Mouse (Mus musculus) ZHBTc4 (cell line): ENCODE data around the gene Prkag2.

ENCODE experiments used
- DNase-seq: peaks from one replicate; pipeline ENCODE4 v3.0.0-alpha.2; 2011; ENCODE audit warnings: low read depth, low spot score

Gene Prkag2

DNA sequence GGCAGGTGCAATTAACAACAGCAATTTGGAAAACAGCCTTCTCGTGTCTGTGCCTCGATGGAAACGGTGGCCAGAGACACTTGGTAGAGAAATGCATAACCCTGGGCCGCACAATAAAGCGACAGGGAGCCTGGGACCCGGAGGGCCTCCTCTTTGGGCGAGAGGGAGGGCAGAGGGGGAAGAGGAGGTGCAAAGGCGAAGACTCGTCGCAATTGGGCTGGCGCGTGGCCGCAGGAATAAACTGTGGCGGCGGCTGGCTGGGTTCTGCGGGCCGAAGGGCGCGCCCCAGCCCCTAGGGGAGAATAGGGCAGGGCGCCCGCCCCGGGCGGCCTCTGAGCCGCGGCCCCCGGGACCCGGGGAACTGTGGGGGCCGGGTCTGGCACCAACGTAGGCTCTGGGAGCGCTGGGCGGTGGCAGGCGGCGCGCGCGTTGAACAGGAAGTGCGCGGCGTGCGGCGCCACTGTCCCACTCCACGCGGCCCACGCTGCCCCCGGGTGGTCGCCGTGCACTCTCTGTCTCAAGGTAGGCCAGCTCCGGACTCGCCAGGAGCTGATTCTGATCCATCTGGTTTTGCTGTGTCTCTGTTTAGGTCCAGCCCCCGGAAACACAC, at the start of gene Prkag2:
TSS of gene Prkag2 (minus strand) at position 127 of the 610 bp plus-strand sequence.
- peak; percentile 68 for DNase-seq

DNA sequence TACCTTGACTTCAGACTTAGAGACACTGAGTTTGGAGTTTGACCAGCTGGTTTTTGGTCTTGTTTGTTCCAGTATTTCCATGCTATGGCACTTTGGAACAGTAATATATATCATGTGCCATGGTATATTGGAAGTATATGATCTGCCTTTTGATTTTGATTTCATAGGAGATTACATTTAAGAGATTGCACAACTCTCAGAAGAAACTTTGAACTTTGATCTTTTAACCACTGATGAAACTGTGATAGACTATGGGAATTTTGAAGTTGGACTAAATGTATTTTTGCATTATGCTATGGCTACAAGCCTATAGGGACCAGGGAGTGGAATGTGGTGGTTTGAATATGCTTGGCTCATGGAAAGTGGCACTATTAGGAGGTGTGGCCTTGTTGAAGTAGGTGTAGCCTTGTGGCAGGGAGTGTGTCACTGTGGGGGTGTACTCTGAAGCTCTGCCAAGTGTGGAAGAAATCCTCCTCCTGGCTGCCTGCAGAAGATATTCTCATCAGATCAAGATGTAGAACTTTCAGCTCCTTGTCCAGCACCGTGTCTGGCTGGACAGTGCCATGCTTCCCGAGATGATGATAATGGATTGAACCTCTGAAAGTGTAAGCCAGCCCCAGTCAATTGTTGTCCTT, 49.0 kb upstream of the Prkag2 start:
- DNase-seq, result no peak

DNA sequence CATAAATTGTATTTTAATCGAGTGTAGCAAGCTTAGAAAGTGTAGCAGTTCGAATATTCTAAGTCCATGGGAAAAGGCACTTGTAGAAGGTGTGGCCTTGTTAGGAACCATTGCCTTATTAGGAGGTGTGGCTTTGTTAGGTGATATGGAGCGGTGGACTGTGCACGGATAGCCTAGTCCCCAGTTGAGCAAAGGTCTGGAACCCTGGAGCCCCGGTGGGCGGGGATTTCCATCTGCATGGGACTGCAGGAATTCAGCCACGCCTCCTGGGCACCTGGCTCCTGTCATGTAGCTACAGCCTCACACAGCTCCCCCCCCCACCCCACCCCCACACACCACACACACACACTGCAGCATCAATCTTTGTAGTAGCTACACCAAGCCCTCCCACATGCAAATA, 46.3 kb upstream of the Prkag2 start:
- peak; percentile 40 for DNase-seq

DNA sequence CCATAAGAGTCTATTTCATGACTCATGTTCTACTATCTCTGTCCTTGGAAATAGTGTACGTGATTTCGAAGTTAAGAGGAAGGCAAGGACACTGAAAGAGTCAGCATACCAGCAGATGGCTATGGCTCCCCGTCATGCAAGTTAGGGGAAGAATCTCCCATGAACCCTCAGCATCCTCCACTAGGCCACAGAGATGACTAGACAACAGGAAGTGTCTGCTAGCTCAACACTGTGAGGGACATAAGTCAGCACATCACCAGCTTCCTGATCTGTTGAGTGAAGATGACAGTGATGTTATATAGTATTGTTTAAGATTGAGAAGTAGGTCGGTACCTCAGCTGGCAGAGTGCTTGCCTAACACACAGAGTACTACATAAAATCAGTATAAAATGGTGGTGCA, 27.4 kb upstream of the Prkag2 start:
- no peak for DNase-seq

DNA sequence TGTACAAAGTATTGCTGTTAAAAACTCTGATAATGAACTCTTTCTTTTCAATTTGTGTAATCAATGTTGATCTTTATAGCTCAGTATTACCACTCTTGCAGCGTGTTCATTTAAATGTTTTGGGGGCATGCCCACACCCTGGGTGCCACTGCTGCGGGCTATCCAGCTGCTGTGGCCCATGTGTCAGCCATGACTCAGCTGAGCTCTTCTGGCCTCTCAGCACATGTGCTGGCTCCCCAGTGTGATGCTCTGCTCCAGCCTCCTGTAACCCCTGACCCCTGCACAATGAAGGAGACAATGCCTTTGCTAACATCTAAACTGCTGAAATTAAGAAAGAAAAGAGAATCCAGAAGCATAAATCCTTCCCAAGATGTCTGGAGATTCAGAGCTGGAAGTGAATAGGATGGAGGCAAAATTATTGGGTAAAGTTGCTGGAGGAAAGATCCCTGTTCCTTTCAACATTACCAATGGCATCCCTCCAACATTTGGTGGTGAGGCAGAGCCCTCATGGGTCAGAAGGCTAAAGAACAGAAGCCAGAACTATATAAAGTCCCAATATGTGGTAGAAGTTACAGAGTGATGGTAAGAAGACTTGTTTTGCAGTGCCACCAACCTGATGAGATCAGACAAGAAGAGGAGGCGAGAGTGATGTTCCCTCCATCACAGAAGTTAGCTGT, 25.6 kb upstream of the Prkag2 start:
- DNase-seq, result no peak

DNA sequence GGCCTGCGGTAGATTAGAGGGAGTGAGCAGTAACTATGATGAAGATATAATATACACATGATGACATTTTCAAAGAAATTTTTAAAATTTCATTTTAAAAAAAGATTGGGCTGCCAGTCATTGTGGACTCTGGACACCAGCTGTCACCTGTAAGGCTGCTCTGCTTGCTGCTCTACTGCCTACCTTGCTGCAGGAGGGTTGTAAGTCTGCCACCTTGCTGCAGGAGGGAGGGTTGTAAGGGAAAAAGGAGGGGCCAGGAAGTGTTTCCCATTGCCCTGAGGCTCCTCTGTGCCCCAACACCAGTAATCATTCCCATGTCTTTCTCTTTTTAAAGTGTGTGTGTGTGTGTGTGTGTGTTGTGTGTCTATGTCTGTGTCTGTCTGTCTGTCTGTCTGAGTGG, 22.1 kb upstream of the Prkag2 start:
- DNase-seq, result no peak

DNA sequence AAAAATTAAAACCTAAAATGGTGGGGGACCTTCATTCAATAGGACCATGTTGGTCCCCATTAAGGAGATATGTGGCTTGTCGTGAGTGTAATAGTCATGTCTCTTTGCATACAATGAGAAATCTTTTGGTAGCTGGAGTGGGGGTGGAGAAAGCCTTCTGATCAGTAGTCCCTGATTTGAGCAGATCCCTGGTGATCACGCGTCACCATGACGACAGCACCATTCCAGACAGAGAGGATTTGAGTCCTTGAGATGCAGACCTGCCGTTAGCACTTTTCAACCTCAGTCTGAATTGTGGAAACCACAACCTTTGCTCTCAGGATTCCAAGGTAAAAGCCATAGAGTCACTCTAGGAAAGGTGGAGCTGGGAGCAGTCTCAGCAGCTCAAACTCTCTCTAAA, 18.7 kb upstream of the Prkag2 start:
- peak; percentile 17 for DNase-seq

DNA sequence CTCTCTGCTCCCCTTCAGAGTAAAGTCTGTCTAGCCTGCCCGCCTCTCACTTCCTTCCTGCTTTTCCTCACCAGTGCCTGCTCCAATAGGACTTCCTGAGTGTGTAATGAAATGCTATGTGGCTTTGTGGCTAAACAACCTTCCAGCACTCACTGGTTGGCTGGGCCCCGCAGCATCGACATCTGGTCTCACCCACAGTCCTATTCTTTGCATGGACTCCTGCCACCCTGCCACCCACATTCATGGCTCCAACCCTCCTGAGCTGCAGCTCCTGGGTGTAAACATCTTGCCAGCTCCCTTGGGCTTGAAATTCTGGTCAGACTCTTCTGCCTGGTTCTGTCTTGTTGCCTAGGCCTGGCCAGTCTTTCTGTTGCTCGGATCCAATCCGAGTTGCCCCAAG, 15.6 kb upstream of the Prkag2 start:
- no peak for DNase-seq

DNA sequence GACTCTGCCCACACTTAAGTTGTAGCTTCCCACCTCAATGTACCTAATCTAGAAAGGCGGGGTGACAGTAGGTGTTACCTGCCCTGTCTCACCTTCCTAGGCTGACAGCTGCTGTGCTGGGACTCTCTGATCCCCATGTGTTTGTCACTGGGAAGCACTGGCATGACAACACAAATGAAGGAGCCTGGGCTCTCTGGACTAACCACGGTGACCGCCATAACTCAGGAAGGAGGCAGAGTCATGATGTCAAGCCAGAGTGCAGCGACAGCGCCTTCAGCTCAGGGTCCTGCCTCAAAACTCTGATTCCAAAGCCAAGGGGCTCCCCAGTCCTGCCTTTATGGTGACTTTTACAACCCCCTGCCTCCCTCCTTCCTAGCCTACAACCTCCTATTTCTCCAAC, 14.8 kb upstream of the Prkag2 start:
- no peak for DNase-seq

DNA sequence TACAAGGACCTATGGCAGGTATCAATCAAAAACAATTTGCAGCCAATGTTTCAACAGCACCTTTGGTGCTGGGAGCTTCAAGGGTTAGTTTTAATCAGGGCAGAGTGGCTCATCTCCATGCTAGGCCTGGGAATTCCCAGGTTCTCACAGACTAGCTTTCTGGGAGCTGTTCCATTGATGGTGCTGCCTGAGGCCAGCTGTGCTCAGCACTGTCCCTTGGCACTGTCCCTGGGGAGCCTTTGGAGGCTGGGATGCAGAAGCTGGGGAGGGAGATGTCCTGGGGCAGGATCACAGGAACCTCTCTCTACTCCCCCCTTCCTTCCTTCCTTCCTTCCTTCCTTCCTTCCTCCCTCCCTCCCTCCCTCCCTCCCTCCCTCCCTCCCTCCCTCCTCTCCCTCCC, 13.7 kb upstream of the Prkag2 start:
- DNase-seq, result no peak

DNA sequence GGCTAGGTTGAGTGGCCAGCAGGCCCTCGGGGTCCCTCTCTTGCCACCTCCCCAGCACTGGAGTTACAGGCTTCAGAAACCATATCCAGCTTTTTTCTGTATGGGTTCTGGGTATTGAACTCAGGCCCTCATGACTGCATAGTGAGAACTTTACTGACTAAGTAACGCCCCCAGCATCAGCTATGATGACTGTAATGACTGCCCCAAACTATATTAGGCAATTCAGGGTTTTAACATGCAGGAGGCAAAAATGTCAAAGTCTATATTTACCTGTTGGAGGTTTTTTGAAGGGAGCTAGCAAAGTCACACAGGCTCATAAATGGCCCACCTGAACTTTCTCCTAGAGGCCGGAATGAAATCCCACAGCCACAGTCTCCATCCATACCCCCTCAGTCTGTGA, 9.9 kb upstream of the Prkag2 start:
- DNase-seq, result no peak

DNA sequence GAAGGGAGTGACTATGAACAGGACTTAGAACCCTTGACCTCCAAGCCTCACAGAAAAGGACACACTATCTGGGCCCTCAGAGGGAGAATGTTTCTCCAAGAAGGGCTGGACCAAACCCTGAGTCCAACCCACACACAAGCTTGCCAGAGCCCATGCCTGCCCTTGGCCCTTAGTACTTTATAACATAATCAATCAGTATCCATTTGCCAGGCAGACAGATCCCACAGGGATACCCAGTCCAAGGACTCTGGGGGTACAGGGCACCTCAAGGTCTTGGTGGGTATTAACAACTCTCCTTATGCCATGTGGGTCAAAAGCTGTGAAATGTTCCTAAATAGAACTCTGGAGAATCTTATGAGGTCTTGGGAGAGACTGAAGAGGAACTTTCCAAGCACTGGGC, 5.3 kb upstream of the Prkag2 start:
- no peak for DNase-seq

DNA sequence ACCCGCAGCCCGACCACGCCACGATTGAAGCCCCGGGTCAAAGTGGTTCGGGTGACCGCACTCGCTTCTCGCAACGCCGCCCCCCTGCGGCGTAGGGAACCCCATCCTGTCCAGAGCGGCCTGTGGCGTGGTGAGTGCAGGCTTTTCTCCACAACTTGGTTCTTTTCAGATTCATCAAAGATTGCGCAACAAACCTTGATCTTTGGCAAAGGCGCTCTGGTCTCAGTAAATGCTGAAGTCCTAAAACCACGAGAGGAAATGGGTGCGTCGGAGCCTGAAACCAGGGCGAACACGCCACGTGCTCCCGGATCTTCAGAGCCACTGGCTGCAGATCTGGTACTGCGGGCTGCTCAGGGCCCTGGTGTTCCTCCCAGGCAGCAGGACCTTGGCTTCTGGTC, 683 bp upstream of the Prkag2 start:
- peak; percentile 63 for DNase-seq

DNA sequence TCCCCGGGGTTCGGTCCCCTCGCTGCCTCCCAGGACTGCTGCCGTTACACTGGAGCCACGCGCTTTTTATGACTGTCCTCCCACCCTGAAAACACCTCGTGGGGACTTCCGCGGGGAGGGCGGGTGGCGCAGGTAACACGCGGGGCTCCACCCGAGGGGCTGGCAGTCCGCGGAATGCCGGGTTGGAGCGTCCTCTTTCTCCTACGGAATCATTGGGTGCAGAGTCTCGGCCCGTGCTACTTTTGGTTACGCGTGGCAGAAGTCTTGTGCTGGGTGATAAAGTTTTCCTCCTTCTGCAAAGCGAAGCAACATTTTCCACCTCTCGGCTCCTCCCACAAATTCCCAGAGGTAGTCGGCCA, 306 bp downstream of the Prkag2 start:
- no peak for DNase-seq

DNA sequence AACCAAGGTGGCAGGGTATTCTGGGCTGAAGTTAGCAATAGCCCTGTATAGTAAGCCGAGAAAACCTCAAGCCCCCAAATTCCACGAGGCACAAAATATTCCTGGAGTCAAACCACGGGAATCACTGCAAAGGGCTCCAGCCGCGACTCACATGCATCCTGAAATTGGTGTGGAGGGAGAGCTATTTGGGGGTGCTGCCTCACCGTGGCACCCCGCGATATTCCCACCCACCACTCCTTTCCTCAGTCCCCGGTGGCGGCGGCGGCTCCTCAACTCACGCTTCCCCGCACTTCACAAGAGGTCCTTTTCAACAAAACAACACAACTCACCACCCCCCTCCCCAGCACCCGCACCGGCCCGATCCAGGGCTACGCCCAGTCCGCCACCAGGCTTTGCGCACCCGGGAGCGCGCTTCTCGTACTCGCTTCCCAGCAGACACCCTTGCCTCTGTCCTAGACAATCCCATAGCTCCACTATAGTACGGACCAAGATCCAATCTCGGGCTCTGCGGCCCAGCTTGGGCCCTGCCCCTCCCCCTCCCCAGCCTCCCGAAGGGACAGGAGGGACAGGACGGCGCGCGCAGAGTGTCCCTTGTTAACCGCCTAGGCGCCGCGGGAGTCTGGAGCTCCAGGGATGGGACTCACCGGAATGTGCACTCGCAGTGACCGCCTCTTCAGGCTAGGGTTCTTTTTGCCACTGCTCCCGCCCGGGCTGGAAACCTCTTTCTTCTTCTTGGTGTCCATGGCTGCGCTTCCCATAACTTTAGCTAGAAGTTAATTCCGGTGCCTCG, 880 bp downstream of the Prkag2 start:
- DNase-seq, result peak; percentile 70

DNA sequence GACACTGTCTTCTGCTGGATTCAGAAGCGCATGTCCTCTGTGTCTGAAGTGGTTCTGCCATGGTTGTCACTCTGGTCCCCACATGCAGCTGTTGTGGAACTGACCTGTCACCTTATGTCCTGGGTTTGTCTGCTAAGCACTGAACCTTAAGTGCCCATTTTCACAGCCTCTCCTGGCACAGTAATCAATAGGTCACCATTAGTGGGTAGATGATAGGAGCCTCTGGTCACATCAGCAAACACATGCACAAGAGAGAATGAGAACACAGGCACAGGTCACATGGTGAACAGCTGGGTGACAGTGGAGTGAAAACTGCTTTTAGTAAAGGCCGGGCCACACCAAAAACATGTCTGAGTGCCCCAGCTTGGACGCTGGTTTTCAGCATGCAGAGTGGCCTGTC, 2.6 kb downstream of the Prkag2 start:
- no peak for DNase-seq

DNA sequence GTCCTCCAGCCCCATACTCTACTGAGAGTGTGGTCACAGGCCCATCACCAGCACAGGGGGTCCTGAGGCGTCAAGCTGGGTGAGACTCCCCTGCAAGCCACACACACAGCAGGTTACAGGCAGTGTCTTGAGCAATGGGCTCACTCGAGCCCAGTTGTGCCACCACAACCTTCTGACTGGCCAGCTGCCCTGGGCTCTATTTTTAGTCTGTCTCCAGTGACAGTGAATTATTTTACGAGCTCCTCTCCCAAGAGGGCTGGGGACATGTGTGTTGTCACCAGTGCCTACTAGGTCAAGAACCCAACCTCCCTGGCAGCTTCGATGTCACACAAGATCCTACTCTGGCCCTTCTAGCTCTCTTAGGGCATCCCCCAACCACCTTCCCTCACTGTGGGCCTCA, 4.0 kb downstream of the Prkag2 start:
- no peak for DNase-seq

DNA sequence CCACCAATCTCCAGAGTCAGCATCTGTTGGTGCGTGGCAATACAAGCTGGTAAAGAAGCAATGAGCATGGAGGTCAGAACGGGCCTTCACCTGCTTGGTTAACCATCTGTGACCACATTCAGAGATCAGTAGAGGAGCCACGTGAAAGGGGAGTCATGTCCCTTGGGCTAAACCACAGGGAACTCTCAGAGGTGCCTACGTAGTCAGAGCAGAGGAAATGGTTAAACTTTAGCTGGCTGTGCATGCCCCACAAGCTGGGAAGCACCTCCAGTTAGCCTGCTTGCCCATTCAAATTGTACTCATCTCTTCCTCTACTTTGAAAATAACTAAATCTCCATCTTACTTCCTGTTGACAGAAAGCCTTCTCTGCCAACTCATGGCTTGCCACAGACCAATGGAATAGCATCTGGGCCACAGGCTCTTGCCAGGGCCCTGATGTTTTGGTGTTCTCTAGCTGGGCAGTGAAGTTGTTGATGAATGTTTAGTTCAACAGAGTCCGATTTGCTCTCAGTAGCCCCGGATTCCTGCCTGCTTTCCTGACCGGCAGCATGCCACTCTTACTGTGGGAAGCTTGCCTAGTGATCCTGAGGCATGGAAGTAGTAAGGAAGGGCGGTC, 7.7 kb downstream of the Prkag2 start:
- no peak for DNase-seq

DNA sequence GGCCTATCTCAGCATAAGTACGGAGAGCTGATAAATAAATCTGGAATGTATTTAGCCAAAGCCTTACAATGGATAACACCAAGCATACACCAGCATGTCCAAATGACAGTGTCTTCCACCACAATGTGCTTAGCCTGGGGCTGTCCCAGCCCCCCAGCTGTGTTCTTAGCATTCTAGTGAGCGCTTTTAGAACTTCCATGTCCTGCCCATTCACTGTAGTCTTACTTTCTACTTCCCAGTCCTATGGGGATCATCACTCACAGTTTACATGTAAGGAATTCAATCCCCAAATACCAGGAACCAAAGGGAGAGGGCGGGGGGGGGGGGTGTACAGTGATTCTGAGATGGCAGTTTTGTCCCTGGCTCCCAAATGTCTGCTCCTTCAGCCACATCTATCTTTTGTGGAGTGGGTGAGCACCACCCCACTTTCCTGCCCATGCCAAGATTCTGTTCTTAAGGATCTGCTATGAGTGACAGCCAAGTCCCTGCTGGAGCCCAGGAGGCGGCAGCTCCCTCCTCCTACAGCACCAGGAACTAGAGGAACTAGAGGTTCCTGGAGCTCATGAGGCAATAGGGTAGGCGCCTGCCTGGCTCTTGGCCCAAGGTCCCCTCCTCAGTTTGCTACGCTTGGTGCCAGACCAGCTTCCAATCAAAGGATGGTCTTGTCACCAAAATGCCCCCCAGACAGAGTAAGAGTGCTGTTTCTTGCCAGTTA, 11.0 kb downstream of the Prkag2 start:
- no peak for DNase-seq

DNA sequence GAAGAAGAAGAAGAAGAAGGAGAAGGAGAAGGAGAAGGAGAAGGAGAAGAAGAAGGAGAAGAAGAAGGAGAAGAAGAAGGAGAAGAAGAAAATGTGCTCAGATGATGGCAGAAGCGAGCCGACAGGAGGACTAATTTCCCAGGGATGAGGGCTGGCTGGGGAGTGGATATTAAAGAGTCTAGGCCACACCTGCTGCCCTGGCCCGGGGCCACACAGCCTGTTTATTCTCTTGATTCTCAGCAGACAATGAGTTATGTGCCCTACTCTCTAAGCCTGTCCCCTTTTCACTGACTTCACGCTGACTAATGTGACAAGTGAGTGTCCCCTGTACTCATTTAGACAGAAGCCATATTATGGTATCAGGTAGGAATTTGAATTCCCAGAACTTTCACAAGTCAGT, 11.8 kb downstream of the Prkag2 start:
- no peak for DNase-seq

DNA sequence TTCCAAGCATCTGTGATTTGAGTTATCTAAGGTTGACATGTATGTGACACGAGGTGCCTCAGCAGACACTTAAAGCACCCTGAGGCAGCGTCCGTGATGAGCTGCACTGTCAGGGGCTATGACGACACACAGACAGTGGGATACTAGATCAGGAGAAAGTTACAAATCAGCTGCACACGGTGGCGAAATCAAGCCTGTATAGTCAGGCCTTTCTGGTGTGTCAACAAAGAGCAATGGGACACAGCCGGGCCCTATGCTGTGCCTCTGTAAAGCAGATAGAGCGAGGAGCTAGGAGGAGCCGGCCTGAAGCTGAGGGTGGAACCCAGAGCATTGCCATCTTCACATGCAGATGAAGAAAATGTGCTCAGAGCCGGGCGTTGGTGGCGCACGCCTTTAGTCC, 12.3 kb downstream of the Prkag2 start:
- no peak for DNase-seq

DNA sequence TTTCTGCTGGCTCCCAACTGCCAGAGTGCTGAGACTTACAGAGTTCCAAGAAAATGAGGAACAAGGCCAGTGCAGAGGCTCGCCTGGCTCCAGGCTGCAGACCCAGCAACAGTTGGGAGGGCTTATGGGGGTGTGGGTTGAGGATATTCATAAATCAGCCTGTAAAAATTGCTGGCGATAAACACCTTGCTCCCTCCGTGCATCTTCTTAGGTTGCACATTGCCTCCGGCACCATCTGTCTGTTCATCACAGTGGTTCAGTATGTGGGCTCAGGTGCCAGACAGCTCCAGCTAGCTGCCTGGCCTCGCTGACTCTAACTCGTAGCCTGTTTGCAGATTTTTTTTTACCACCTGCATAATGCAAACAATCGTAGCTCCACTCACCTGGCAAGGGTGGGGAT, 13.4 kb downstream of the Prkag2 start:
- no peak for DNase-seq
